ENCODE assay signal across 8 mouse cellular contexts in the genomic region with DNA sequence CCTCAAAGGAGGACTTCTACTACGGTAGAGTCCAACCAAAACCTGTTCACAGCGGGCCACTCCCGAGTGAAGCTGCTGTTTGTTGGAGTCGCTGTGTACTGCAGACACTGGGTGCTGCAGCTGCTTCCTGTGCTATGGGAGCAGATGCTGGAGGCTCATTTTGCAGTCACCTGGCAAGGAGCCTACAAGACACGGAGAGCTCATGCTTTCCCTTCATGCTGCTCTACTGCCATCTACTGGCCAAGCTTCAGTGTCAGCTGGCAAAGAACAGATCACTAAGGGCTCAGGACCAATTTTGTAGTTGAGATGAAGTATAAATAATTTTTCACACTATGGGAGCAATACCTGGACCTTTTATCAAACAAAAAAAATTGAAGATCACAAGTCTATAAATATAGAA. TPM values are rescaled to one million over a fixed set of nuclear protein-coding genes. Genes with fewer than 3 reads are reported as not detected.
DNase-seq lines count a peak whose midpoint lies in the region; ATAC-seq and TF ChIP-seq lines count a peak whose summit lies in the region.
"Not testable (repeated sequence)": the region's sequence is repeated elsewhere in the genome, so short reads cannot be mapped to it uniquely, and the experiment has no call there.

No protein-coding gene starts in this region.

- TF ChIP-seq CTCF in intestine, postnatal 0 days (IDR thresholded peaks at IDR 0.05; ENCODE audit: low read depth): peak; percentile 90

- not testable (repeated sequence) for H3K27ac ChIP-seq in intestine, postnatal 0 days (ENCODE audit: low read depth, low read length)

- not testable (repeated sequence) for H3K36me3 ChIP-seq in intestine, postnatal 0 days (ENCODE audit: control insufficient read depth, insufficient read depth)

- not testable (repeated sequence) for H3K27me3 ChIP-seq in intestine, postnatal 0 days (replicated peaks; ENCODE audit: control insufficient read depth, insufficient read depth, low read length)

- H3K4me1 ChIP-seq in intestine, postnatal 0 days (replicated peaks; ENCODE audit: control insufficient read depth, insufficient read depth, low read length): not testable (repeated sequence)

- H3K9ac ChIP-seq in intestine, postnatal 0 days (ENCODE audit: low read depth, low read length): not testable (repeated sequence)

- H3K4me2 ChIP-seq in intestine, postnatal 0 days (replicated peaks; ENCODE audit: low read depth): 0 out of 2 replicates have a peak overlapping the region, but pooled peaks have one; percentile 27

- 8% methylated on average over 5 of the region's 5 CpGs for WGBS in intestine, postnatal 0 days

- H3K9me3 ChIP-seq in intestine, postnatal 0 days (ENCODE audit: control insufficient read depth): not testable (repeated sequence)

- peak; percentile 84 to 95 for DNase-seq in adrenal gland, adult (ENCODE audit: inconsistent age in 2 of 2, low spot score in 1 of 2)
- DNase-seq in embryo, embryonic 9.5 days (ENCODE audit: extremely low spot score): peak; percentile 42
- DNase-seq in gastrocnemius, postnatal 36 days: peak; percentile 62 to 83
- peak; percentile 94 to 97 for DNase-seq in left cerebral cortex, postnatal 14 days (ENCODE audit: low spot score in 2 of 2)
- DNase-seq in right cerebral cortex, postnatal 25 days: peak; percentile 77
- DNase-seq in urinary bladder, postnatal 25 days (ENCODE audit: low spot score): peak; percentile 78

- ATAC-seq in intestine, postnatal 0 days: peak; percentile 85
- ATAC-seq in megakaryocyte-erythroid progenitor cell, adult 5-6 weeks (replicated peaks; ENCODE audit: low FRiP score, low TSS enrichment, poor library complexity, severe bottlenecking): peak; percentile 64

- not testable (repeated sequence) for H3K4me3 ChIP-seq in intestine, postnatal 0 days (ENCODE audit: low read depth, low read length)

- intact Hi-C loops in gastrocnemius, postnatal 36 days (cut with DNase I); left cerebral cortex, postnatal 14 days (cut with DNase I): not testable (repeated sequence)

RNA-seq across cellular contexts. Expression of a gene that starts 10.9 kb away (rescaled TPM):
- total RNA-seq in gastrocnemius, postnatal 36 days (2021): 10 to 100 TPM; 17.1 to 18.8 TPM
- polyA plus RNA-seq in intestine, postnatal 0 days (2015; fragmentation: Nextera tagmentation; extraction: Ambion mirVana): 27.4 and 32.2 TPM in 2 replicates
- total RNA-seq in left cerebral cortex, postnatal 14 days (2021): 10 to 100 TPM; 20.8 to 25.0 TPM
- 13.0 and 13.6 TPM in 2 replicates for total RNA-seq in megakaryocyte-erythroid progenitor cell, adult 5-6 weeks (2014; fragmentation: Nextera tagmentation)
- 7.7 and 9.3 TPM in 2 replicates for total RNA-seq in megakaryocyte-erythroid progenitor cell, adult 5-6 weeks (2017)

RNA-seq across cellular contexts. Expression of a gene that starts 14.0 kb away (rescaled TPM):
- total RNA-seq in gastrocnemius, postnatal 36 days (2021): not detected
- not detected in 2 replicates for polyA plus RNA-seq in intestine, postnatal 0 days (2015; fragmentation: Nextera tagmentation; extraction: Ambion mirVana)
- total RNA-seq in left cerebral cortex, postnatal 14 days (2021): not detected
- not detected in 2 replicates for total RNA-seq in megakaryocyte-erythroid progenitor cell, adult 5-6 weeks (2014; fragmentation: Nextera tagmentation)
- total RNA-seq in megakaryocyte-erythroid progenitor cell, adult 5-6 weeks (2017): not detected in 2 replicates

RNA-seq across cellular contexts. Expression of a gene that starts 41.0 kb away (rescaled TPM):
- not detected for total RNA-seq in gastrocnemius, postnatal 36 days (2021)
- 16.4 and 23.0 TPM in 2 replicates for polyA plus RNA-seq in intestine, postnatal 0 days (2015; fragmentation: Nextera tagmentation; extraction: Ambion mirVana)
- not detected for total RNA-seq in left cerebral cortex, postnatal 14 days (2021)
- not detected in 2 replicates for total RNA-seq in megakaryocyte-erythroid progenitor cell, adult 5-6 weeks (2014; fragmentation: Nextera tagmentation)
- not detected in 2 replicates for total RNA-seq in megakaryocyte-erythroid progenitor cell, adult 5-6 weeks (2017)

RNA-seq across cellular contexts. Expression of a gene that starts 43.4 kb away (rescaled TPM):
- not detected for total RNA-seq in gastrocnemius, postnatal 36 days (2021)
- polyA plus RNA-seq in intestine, postnatal 0 days (2015; fragmentation: Nextera tagmentation; extraction: Ambion mirVana): 0.07 and 0.21 TPM in 2 replicates
- under 1 TPM in 1 of 2 experiments, not detected in 1; 0.15 TPM for total RNA-seq in left cerebral cortex, postnatal 14 days (2021)
- total RNA-seq in megakaryocyte-erythroid progenitor cell, adult 5-6 weeks (2014; fragmentation: Nextera tagmentation): 7.5 and 9.6 TPM in 2 replicates
- total RNA-seq in megakaryocyte-erythroid progenitor cell, adult 5-6 weeks (2017): 13.8 and 24.1 TPM in 2 replicates

RNA-seq across cellular contexts. Expression of a gene that starts 53.3 kb away (rescaled TPM):
- total RNA-seq in gastrocnemius, postnatal 36 days (2021): not detected
- not detected in 2 replicates for polyA plus RNA-seq in intestine, postnatal 0 days (2015; fragmentation: Nextera tagmentation; extraction: Ambion mirVana)
- not detected for total RNA-seq in left cerebral cortex, postnatal 14 days (2021)
- not detected in 2 replicates for total RNA-seq in megakaryocyte-erythroid progenitor cell, adult 5-6 weeks (2014; fragmentation: Nextera tagmentation)
- total RNA-seq in megakaryocyte-erythroid progenitor cell, adult 5-6 weeks (2017): not detected in 2 replicates

Comparison
In these comparisons a context has a peak if more than half of its experiments do, and no peak if none do; other contexts are left out.
1. DNase-seq: peak in every context shown above with its lines; median percentile 96 in left cerebral cortex, postnatal 14 days; 90 in adrenal gland, adult; 78 in urinary bladder, postnatal 25 days; 77 in right cerebral cortex, postnatal 25 days; 72 in gastrocnemius, postnatal 36 days; 42 in embryo, embryonic 9.5 days.